Mouse (Mus musculus): ENCODE data around the gene Gnaz.

- TF ChIP-seq CTCF (IDR thresholded peaks at IDR 0.05; ENCODE audit: extremely low read depth, insufficient read length, insufficient replicate concordance, low read depth, low read length) (no peak), POLR2A (IDR thresholded peaks at IDR 0.05; ENCODE audit: low read depth, low read length) (no peak)
Measured at GRCm38 (mm10) chr10:74975626-74976025, 8.6 kb downstream of the Gnaz start.
